Mouse (Mus musculus): ENCODE measurements around the gene Sh3rf1. TPM values are rescaled to one million over a fixed set of nuclear protein-coding genes. Genes with fewer than 3 reads are reported as not detected.
A peak's percentile ranks its signal among the peaks of the same experiment; 100 is the strongest.

The Sh3rf1 gene
- 32.2 and 38.4 TPM in 2 replicates for polyA plus RNA-seq (2014; fragmentation: Nextera tagmentation; extraction: Ambion mirVana)

GRCm38 (mm10) chr8:61223729-61224379, at the start of gene Sh3rf1:
TSS of gene Sh3rf1 (plus strand) at chr8:61223872.
- H3K27ac ChIP-seq (replicated peaks; ENCODE audit: low read depth, low read length) = peak within 1 kb of the TSS; percentile 85
- H3K9ac ChIP-seq (replicated peaks; ENCODE audit: low read length) = peak within 1 kb of the TSS; percentile 81
- H3K9me3 ChIP-seq (ENCODE audit: control insufficient read depth, low read length) = no peaks in the 10 kb centered on the region
- peaks cover 33% of the 10 kb centered on the region for H3K4me1 ChIP-seq (ENCODE audit: control insufficient read depth, insufficient read depth, low read length)
- H3K36me3 ChIP-seq (ENCODE audit: control insufficient read depth, insufficient read depth, low read length) = no peaks in the 10 kb centered on the region
- peak within 1 kb of the TSS; percentile 91 for H3K4me2 ChIP-seq (ENCODE audit: low read length)
- DNase-seq = peak; percentile 92
- H3K4me3 ChIP-seq (replicated peaks; ENCODE audit: low read depth, low read length) = peak within 1 kb of the TSS; percentile 82
- ATAC-seq (ENCODE audit: low FRiP score, low TSS enrichment) = peak; percentile 89
- no peaks in the 10 kb centered on the region for H3K27me3 ChIP-seq (ENCODE audit: control insufficient read depth, insufficient read depth, low read length)
- WGBS = under 1% methylated on average over 79 of the region's 84 CpGs

DNA sequence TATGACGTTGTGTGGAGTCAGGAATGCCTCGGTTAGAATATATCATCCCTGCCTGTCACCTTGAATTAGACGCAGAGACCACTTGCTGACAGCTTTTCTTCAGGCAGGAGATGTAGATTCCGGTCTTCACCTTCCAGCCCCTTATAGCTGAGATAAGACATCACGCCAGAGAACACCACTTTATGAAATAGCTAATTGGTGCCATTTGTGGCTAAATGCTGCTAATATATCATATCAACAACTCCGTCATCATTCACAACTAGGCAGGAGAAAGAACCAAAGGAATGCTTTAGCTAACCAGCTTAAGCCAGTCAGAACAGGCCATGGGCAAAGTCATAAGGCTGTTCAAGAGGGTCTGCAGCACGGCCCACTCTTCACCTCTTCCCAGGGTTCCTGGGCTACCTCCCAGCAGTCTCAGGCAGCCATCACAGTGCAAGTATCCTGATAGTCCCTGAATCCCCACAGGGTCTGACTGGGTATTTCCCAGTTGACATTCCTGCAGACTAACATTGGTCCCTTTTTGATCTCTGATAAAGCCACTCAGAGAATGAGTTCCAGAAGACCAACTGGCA, 49.7 kb upstream of the Sh3rf1 start:
- Histone ChIP-seq H3K27ac (replicated peaks; ENCODE audit: low read depth, low read length) (no peak overlapping the region), H3K36me3 (ENCODE audit: control insufficient read depth, insufficient read depth, low read length) (no peaks in the 10 kb centered on the region), H3K4me3 (replicated peaks; ENCODE audit: low read depth, low read length) (no peak overlapping the region), H3K27me3 (ENCODE audit: control insufficient read depth, insufficient read depth, low read length) (no peaks in the 10 kb centered on the region), H3K4me1 (ENCODE audit: control insufficient read depth, insufficient read depth, low read length) (0 out of 2 replicates have a peak, but pooled peaks cover 6% of the 10 kb centered on the region), H3K9me3 (ENCODE audit: control insufficient read depth, low read length) (no peaks in the 10 kb centered on the region), H3K9ac (replicated peaks; ENCODE audit: low read length) (no peak overlapping the region), H3K4me2 (ENCODE audit: low read length) (no peak overlapping the region)
- ATAC-seq (ENCODE audit: low FRiP score, low TSS enrichment) (no peak), DNase-seq (peak; percentile 38)
- WGBS = 52% methylated on average over 7 of the region's 7 CpGs

DNA sequence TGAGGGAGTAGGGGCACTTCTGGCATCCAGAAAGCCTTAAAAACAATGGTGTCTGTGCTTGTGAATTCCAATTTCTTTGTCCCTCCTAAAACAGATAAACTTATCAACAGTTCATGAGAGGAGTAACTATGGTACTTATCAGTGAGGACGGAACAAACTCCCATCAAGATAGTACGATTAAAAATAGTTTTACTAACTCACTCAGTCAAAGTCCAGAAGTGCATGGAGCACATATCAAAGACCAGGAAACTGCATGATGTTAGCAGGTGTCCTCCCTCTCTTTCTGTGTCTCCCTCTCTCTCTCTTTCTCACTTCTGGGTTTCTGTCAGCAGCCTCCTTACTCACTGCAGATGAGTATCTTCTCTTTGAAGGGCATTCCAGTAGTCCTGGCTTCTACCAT, 47.8 kb upstream of the Sh3rf1 start:
- Histone ChIP-seq H3K36me3 (ENCODE audit: control insufficient read depth, insufficient read depth, low read length) (no peaks in the 10 kb centered on the region), H3K4me3 (replicated peaks; ENCODE audit: low read depth, low read length) (no peak overlapping the region), H3K9me3 (ENCODE audit: control insufficient read depth, low read length) (no peaks in the 10 kb centered on the region), H3K27ac (replicated peaks; ENCODE audit: low read depth, low read length) (no peak overlapping the region), H3K27me3 (ENCODE audit: control insufficient read depth, insufficient read depth, low read length) (no peaks in the 10 kb centered on the region), H3K4me2 (ENCODE audit: low read length) (no peak overlapping the region), H3K9ac (replicated peaks; ENCODE audit: low read length) (no peak overlapping the region), H3K4me1 (ENCODE audit: control insufficient read depth, insufficient read depth, low read length) (0 out of 2 replicates have a peak, but pooled peaks cover 7% of the 10 kb centered on the region)
- DNase-seq (no peak), ATAC-seq (ENCODE audit: low FRiP score, low TSS enrichment) (no peak)
- WGBS = 95% methylated on average over 2 of the region's 2 CpGs

DNA sequence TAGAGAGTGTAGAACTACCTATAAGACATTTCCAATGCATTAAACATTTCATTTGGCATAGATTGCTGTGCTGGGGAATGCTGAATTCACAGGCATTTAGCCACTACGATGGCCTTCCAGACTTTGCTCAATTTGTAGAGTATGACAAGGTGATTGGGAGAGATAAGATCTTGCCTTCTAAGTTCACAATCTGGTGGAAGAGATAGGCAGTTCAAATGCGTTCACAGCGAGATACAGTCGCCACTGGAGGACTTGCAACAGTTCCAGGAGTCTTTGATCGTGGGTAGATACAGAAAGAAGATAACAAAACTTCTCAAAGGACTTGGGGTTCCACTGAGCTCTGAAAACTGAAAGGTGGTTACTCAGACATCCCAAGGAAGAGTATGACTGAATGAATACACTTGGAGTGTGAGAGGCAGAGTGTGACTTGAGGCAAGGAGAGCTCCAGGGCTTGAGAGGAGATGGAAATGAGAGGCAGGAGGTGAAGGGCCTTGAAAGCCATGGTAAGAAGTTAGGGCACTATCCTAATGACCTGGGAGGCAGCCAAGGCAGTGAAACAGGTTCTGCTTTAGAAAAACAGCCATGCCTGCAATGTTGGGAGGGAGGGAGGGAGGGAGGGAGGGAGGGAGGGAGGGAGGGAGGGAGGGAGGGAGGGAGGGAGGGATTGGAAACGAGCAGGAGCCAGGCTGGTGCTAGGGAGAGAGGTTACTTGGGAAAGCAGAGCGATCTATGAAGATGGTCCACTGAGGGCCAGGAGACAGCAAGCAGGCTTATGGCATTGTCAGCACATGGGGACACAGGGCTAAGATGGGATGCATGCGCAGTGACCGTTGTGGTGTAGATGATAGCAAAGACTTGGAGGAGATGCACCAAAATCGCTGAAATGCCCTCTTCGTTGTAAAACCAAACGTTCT, 45.7 kb upstream of the Sh3rf1 start:
- ATAC-seq (ENCODE audit: low FRiP score, low TSS enrichment) = no peak
- H3K27me3 ChIP-seq (ENCODE audit: control insufficient read depth, insufficient read depth, low read length) = no peaks in the 10 kb centered on the region
- no peak overlapping the region for H3K9ac ChIP-seq (replicated peaks; ENCODE audit: low read length)
- no peak for DNase-seq
- H3K9me3 ChIP-seq (ENCODE audit: control insufficient read depth, low read length) = no peaks in the 10 kb centered on the region
- no peaks in the 10 kb centered on the region for H3K36me3 ChIP-seq (ENCODE audit: control insufficient read depth, insufficient read depth, low read length)
- H3K4me2 ChIP-seq (ENCODE audit: low read length) = no peak overlapping the region
- H3K27ac ChIP-seq (replicated peaks; ENCODE audit: low read depth, low read length) = no peak overlapping the region
- H3K4me3 ChIP-seq (replicated peaks; ENCODE audit: low read depth, low read length) = no peak overlapping the region
- 73% methylated on average over 12 of the region's 12 CpGs for WGBS
- H3K4me1 ChIP-seq (ENCODE audit: control insufficient read depth, insufficient read depth, low read length) = 0 out of 2 replicates have a peak, but pooled peaks cover 7% of the 10 kb centered on the region

DNA sequence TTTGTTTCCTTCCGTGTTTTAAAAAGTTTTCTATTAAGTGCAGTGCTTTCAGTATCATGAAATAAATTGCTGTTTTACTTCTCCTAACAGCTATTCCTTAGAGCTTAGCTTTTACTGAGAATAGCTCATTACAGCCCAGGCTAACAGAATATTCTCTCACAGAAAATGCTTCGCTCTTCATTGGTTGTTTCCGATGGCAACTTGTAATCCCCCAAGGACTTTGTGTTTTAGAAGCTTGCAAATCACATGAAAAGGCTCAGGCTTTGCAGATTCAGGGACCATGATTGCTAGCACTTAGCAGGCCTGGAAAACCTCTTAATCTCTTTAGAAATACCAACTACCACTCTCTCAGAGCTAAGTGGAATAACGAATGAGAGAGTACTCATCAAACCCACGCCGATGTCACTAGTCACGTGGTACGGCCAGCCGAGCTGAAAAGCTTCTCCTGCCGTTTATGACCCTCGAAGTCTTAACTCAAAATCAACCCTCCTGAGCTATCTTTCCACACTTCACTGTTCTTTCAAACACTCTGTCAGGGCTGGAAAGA, 45.0 kb upstream of the Sh3rf1 start:
- Histone ChIP-seq H3K4me3 (replicated peaks; ENCODE audit: low read depth, low read length) (no peak overlapping the region), H3K9me3 (ENCODE audit: control insufficient read depth, low read length) (no peaks in the 10 kb centered on the region; the same call in 1 of the 2 replicates), H3K4me1 (ENCODE audit: control insufficient read depth, insufficient read depth, low read length) (0 out of 2 replicates have a peak, but pooled peaks cover 5% of the 10 kb centered on the region), H3K4me2 (ENCODE audit: low read length) (peak overlapping the region; percentile 35), H3K9ac (replicated peaks; ENCODE audit: low read length) (no peak overlapping the region), H3K27me3 (ENCODE audit: control insufficient read depth, insufficient read depth, low read length) (no peaks in the 10 kb centered on the region), H3K27ac (replicated peaks; ENCODE audit: low read depth, low read length) (no peak overlapping the region), H3K36me3 (ENCODE audit: control insufficient read depth, insufficient read depth, low read length) (no peaks in the 10 kb centered on the region)
- peak; percentile 63 for DNase-seq
- ATAC-seq (ENCODE audit: low FRiP score, low TSS enrichment) = no peak
- WGBS = 26% methylated on average over 11 of the region's 11 CpGs

GRCm38 (mm10) chr8:61181592-61181991, 42.1 kb upstream of the Sh3rf1 start:
- no peaks in the 10 kb centered on the region; the same call in 1 of the 2 replicates for H3K9me3 ChIP-seq (ENCODE audit: control insufficient read depth, low read length)
- no peak overlapping the region for H3K4me3 ChIP-seq (replicated peaks; ENCODE audit: low read depth, low read length)
- WGBS = 94% methylated on average over 2 of the region's 2 CpGs
- no peak overlapping the region for H3K27ac ChIP-seq (replicated peaks; ENCODE audit: low read depth, low read length)
- H3K36me3 ChIP-seq (ENCODE audit: control insufficient read depth, insufficient read depth, low read length) = no peaks in the 10 kb centered on the region
- no peak overlapping the region for H3K9ac ChIP-seq (replicated peaks; ENCODE audit: low read length)
- DNase-seq (no peak), ATAC-seq (ENCODE audit: low FRiP score, low TSS enrichment) (no peak)
- H3K27me3 ChIP-seq (ENCODE audit: control insufficient read depth, insufficient read depth, low read length) = no peaks in the 10 kb centered on the region
- H3K4me1 ChIP-seq (ENCODE audit: control insufficient read depth, insufficient read depth, low read length) = 0 out of 2 replicates have a peak, but pooled peaks cover 3% of the 10 kb centered on the region
- no peak overlapping the region for H3K4me2 ChIP-seq (ENCODE audit: low read length)

DNA sequence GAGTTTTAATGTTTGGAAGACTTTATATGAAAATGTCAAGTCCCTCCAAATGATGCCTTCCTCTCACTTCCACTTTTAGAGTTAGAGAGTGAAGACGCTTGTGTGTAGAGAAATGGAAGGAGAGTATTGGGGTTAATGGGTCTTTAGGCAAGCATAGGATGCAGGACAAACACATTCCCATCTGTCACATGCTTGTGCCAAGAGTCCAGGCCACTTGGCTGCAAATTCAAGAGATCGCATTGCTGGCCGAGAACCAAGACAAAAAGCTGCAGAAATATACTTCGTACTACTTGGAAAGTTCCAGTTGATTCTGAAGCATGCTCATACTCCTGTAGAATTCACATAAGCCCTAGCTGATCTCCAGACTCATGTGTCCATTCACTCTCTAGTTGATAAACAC, 41.7 kb upstream of the Sh3rf1 start:
- Histone ChIP-seq H3K27me3 (ENCODE audit: control insufficient read depth, insufficient read depth, low read length) (no peaks in the 10 kb centered on the region), H3K9me3 (ENCODE audit: control insufficient read depth, low read length) (no peaks in the 10 kb centered on the region; the same call in 1 of the 2 replicates), H3K9ac (replicated peaks; ENCODE audit: low read length) (no peak overlapping the region), H3K36me3 (ENCODE audit: control insufficient read depth, insufficient read depth, low read length) (no peaks in the 10 kb centered on the region), H3K27ac (replicated peaks; ENCODE audit: low read depth, low read length) (no peak overlapping the region), H3K4me2 (ENCODE audit: low read length) (no peak overlapping the region), H3K4me1 (ENCODE audit: control insufficient read depth, insufficient read depth, low read length) (0 out of 2 replicates have a peak, but pooled peaks cover 3% of the 10 kb centered on the region), H3K4me3 (replicated peaks; ENCODE audit: low read depth, low read length) (no peak overlapping the region)
- WGBS = 96% methylated on average over 4 of the region's 4 CpGs
- DNase-seq (no peak), ATAC-seq (ENCODE audit: low FRiP score, low TSS enrichment) (no peak)
